Mouse (Mus musculus): Measurements from ENCODE around the gene Epha6.
A peak's percentile ranks its signal among the peaks of the same experiment; 100 is the strongest.
"Not testable (repeated sequence)": the region's sequence is repeated elsewhere in the genome, so short reads cannot be mapped to it uniquely, and the experiment has no call there.

Epha6 gene

GRCm38 (mm10) chr16:59880073-59880472 is 725.3 kb downstream of the Epha6 start:
- no peak for DNase-seq

- peak; percentile 25 to 34 for DNase-seq
Observed at GRCm38 (mm10) chr16:59871792-59872191, 733.5 kb downstream of the Epha6 start.

- no peak for DNase-seq
Observed at GRCm38 (mm10) chr16:59854160-59854717, 751.1 kb downstream of the Epha6 start.

- no peak for DNase-seq
Observed at GRCm38 (mm10) chr16:59852689-59853088, 752.6 kb downstream of the Epha6 start.

GRCm38 (mm10) chr16:59846574-59846973 is 758.8 kb downstream of the Epha6 start:
- DNase-seq = peak; percentile 15 to 18

GRCm38 (mm10) chr16:59836778-59837177 is 768.6 kb downstream of the Epha6 start:
- DNase-seq = no peak

- no peak for DNase-seq
Observed at GRCm38 (mm10) chr16:59836304-59836703, 769.0 kb downstream of the Epha6 start.

- DNase-seq = no peak
Observed at GRCm38 (mm10) chr16:59832468-59832867, 772.9 kb downstream of the Epha6 start.

GRCm38 (mm10) chr16:59829655-59830054 is 775.7 kb downstream of the Epha6 start:
- no peak for DNase-seq

GRCm38 (mm10) chr16:59799790-59800189 is 805.5 kb downstream of the Epha6 start:
- DNase-seq = not testable (repeated sequence)

- DNase-seq = no peak
Observed at GRCm38 (mm10) chr16:59772297-59772696, 833.0 kb downstream of the Epha6 start.

- DNase-seq = no peak
Observed at GRCm38 (mm10) chr16:59770421-59770820, 834.9 kb downstream of the Epha6 start.

- DNase-seq = no peak
Observed at GRCm38 (mm10) chr16:59769936-59770335, 835.4 kb downstream of the Epha6 start.

- no peak for DNase-seq
Observed at GRCm38 (mm10) chr16:59760875-59761274, 844.5 kb downstream of the Epha6 start.

- DNase-seq = no peak
Observed at GRCm38 (mm10) chr16:59750905-59751304, 854.4 kb downstream of the Epha6 start.

GRCm38 (mm10) chr16:59743669-59744068 is 861.7 kb downstream of the Epha6 start:
- DNase-seq = no peak

GRCm38 (mm10) chr16:59715524-59715923 is 889.8 kb downstream of the Epha6 start:
- DNase-seq = no peak

GRCm38 (mm10) chr16:59693230-59693629 is 912.1 kb downstream of the Epha6 start:
- DNase-seq = no peak

GRCm38 (mm10) chr16:59689120-59689519 is 916.2 kb downstream of the Epha6 start:
- no peak for DNase-seq

GRCm38 (mm10) chr16:59685135-59685534 is 920.2 kb downstream of the Epha6 start:
- DNase-seq = no peak

GRCm38 (mm10) chr16:59683434-59683833 is 921.9 kb downstream of the Epha6 start:
- DNase-seq = peak; percentile 66 to 70

GRCm38 (mm10) chr16:59682216-59682891 is 923.0 kb downstream of the Epha6 start:
- no peak for DNase-seq

GRCm38 (mm10) chr16:59666938-59667337 is 938.4 kb downstream of the Epha6 start:
- no peak for DNase-seq

GRCm38 (mm10) chr16:59643766-59644165 is 961.6 kb downstream of the Epha6 start:
- DNase-seq = no peak

GRCm38 (mm10) chr16:59639985-59640384 is 965.3 kb downstream of the Epha6 start:
- no peak for DNase-seq
